Mouse (Mus musculus) liver, embryonic 13.5 days (tissue): ENCODE measurements at regions not wholly inside any gene's neighbourhood (a gene's known extent, or its start where the extent isn't known, plus 50 kb on each side); places are given as distances from the start of the nearest gene placed in this dataset.

ENCODE experiments used
- ATAC-seq: fragments of 200-750 bp; cut with Nextera tagmentation; 2 replicates; pipeline ENCODE4 v1.8.0; 2017; ENCODE audit warnings: low read depth, mild to moderate bottlenecking, moderate number of reproducible peaks, moderate library complexity
- DNase-seq: peaks from one replicate; pipeline ENCODE4 v3.0.0; 2022
- H3K27ac ChIP-seq: fragments of 300-500 bp; sonication (generic); 2 replicates; pipeline ENCODE4 v1.5.1; 2015; ENCODE audit warnings: moderate library complexity, mild to moderate bottlenecking, inconsistent platforms
- H3K27me3 ChIP-seq: fragments of 300-500 bp; sonication (generic); 2 replicates; pipeline ENCODE4 v1.6.1; 2015; ENCODE audit warnings: mild to moderate bottlenecking, inconsistent platforms
- H3K36me3 ChIP-seq: fragments of 300-500 bp; sonication (generic); 2 replicates; pipeline ENCODE4 v1.6.1; 2015; ENCODE audit warnings: mild to moderate bottlenecking, inconsistent platforms
- H3K4me1 ChIP-seq: fragments of 300-500 bp; sonication (generic); replicated peaks from 2 replicates; pipeline ENCODE4 v1.6.1; 2015; ENCODE audit warnings: inconsistent platforms
- H3K4me2 ChIP-seq: fragments of 300-500 bp; sonication (generic); 2 replicates; pipeline ENCODE4 v1.6.1; 2015; ENCODE audit warnings: inconsistent platforms, mild to moderate bottlenecking, moderate library complexity
- H3K4me3 ChIP-seq: fragments of 300-500 bp; sonication (generic); replicated peaks from 2 replicates; pipeline ENCODE4 v1.5.1; 2015; ENCODE audit warnings: mild to moderate bottlenecking, inconsistent platforms
- H3K9ac ChIP-seq: fragments of 300-500 bp; sonication (generic); 2 replicates; pipeline ENCODE4 v1.6.1; 2015; ENCODE audit warnings: mild to moderate bottlenecking, inconsistent platforms
- H3K9me3 ChIP-seq: fragments of 300-500 bp; sonication (generic); replicated peaks from 2 replicates; pipeline ENCODE4 v1.6.1; 2016; ENCODE audit warnings: inconsistent platforms
- WGBS: fragments of 180-500 bp; shearing (Covaris S2); methylation state at CpG from one replicate; pipeline ENCODE4 v1.1.7; 2015; ENCODE audit not compliant: insufficient replicate concordance; 5-methylcytosine and 5-hydroxymethylcytosine counted together

GRCm38 (mm10) chr7:37392122-37392521 lies 381.3 kb downstream of the Zfp536 start:
- no peak overlapping the region for H3K4me2 ChIP-seq
- H3K36me3 ChIP-seq = no peaks in the 10 kb centered on the region
- no peak for DNase-seq
- 66% methylated on average over 6 of the region's 6 CpGs for WGBS
- no peak for ATAC-seq
- no peak overlapping the region for H3K4me3 ChIP-seq
- H3K9ac ChIP-seq = no peak overlapping the region
- no peak overlapping the region for H3K27ac ChIP-seq
- no peaks in the 10 kb centered on the region for H3K9me3 ChIP-seq
- no peaks in the 10 kb centered on the region for H3K4me1 ChIP-seq
- no peaks in the 10 kb centered on the region for H3K27me3 ChIP-seq

GRCm38 (mm10) chr7:37392604-37393003 lies 380.8 kb downstream of the Zfp536 start:
- Histone ChIP-seq H3K9me3 (no peaks in the 10 kb centered on the region), H3K27ac (no peak overlapping the region), H3K4me1 (no peaks in the 10 kb centered on the region), H3K36me3 (no peaks in the 10 kb centered on the region), H3K4me3 (no peak overlapping the region), H3K4me2 (no peak overlapping the region), H3K9ac (no peak overlapping the region), H3K27me3 (no peaks in the 10 kb centered on the region)
- DNase-seq = no peak
- 76% methylated on average over 8 of the region's 8 CpGs for WGBS
- no peak for ATAC-seq

- Histone ChIP-seq H3K36me3 (no peaks in the 10 kb centered on the region), H3K27ac (no peak overlapping the region), H3K9me3 (no peaks in the 10 kb centered on the region), H3K4me3 (no peak overlapping the region), H3K9ac (no peak overlapping the region), H3K27me3 (no peaks in the 10 kb centered on the region), H3K4me2 (no peak overlapping the region), H3K4me1 (no peaks in the 10 kb centered on the region)
- no peak for ATAC-seq
- DNase-seq = no peak
- WGBS = 48% methylated on average over 3 of the region's 3 CpGs
These were observed 380.4 kb downstream of the Zfp536 start for GRCm38 (mm10) chr7:37393071-37393470.

DNA sequence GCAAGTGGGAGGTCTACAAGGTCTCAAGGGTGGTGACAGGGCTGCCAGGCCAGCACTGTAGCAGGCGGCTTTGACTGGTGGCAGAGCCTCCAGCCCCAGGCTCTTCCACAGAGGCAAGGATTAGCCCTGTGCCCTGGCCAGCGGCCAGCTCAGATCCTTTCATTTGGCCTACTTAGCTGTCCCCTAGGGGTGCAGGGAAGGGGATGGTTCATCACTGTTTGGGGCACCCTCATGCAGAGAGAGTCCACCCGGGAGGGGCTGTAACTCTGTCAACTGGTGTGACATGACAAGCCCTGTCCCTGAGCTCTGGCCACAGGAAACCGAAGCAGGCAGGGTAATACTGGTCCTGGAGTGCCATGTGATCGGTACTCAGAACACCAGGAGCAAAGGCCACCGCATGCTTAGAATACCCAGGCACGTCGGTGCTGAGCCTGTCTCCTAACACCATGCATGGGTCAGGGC lies 378.4 kb downstream of the Zfp536 start:
- Histone ChIP-seq H3K4me1 (no peaks in the 10 kb centered on the region), H3K27ac (no peak overlapping the region), H3K36me3 (no peaks in the 10 kb centered on the region), H3K4me2 (no peak overlapping the region), H3K27me3 (no peaks in the 10 kb centered on the region), H3K4me3 (no peak overlapping the region), H3K9me3 (no peaks in the 10 kb centered on the region), H3K9ac (no peak overlapping the region)
- no peak for DNase-seq
- no peak for ATAC-seq
- WGBS = 58% methylated on average over 8 of the region's 8 CpGs

GRCm38 (mm10) chr7:37395881-37396513 lies 377.4 kb downstream of the Zfp536 start:
- no peak for ATAC-seq
- H3K9ac ChIP-seq = no peak overlapping the region
- H3K4me2 ChIP-seq = no peak overlapping the region
- no peaks in the 10 kb centered on the region for H3K27me3 ChIP-seq
- WGBS = 66% methylated on average over 13 of the region's 13 CpGs
- no peak for DNase-seq
- no peaks in the 10 kb centered on the region for H3K9me3 ChIP-seq
- no peak overlapping the region for H3K27ac ChIP-seq
- H3K4me1 ChIP-seq = no peaks in the 10 kb centered on the region
- no peak overlapping the region for H3K4me3 ChIP-seq
- H3K36me3 ChIP-seq = no peaks in the 10 kb centered on the region

DNA sequence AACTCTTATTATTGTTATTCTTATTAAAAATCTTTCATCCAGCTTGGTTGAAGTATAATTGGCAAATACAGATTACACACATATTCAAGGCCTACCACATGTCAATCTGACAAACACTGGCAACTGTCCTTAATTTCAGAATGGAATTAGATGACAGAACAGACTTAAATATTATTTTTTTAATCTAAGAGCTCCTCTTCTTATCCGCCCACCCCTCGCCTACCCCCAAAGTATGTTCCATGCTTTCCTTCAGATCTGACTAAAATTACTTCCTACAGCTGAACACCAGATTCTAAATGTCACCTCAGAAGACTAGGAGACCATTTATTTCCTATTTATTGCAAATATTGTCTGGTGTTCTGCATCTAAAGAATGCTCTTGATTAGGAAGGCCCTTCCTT lies 370.0 kb downstream of the Zfp536 start:
- no peaks in the 10 kb centered on the region for H3K27me3 ChIP-seq
- no peaks in the 10 kb centered on the region for H3K36me3 ChIP-seq
- 66% methylated on average over 2 of the region's 2 CpGs for WGBS
- no peak overlapping the region for H3K27ac ChIP-seq
- H3K4me1 ChIP-seq = no peaks in the 10 kb centered on the region
- H3K9me3 ChIP-seq = no peaks in the 10 kb centered on the region
- H3K4me3 ChIP-seq = no peak overlapping the region
- ATAC-seq (no peak), DNase-seq (no peak)
- no peak overlapping the region for H3K4me2 ChIP-seq
- H3K9ac ChIP-seq = no peak overlapping the region

DNA sequence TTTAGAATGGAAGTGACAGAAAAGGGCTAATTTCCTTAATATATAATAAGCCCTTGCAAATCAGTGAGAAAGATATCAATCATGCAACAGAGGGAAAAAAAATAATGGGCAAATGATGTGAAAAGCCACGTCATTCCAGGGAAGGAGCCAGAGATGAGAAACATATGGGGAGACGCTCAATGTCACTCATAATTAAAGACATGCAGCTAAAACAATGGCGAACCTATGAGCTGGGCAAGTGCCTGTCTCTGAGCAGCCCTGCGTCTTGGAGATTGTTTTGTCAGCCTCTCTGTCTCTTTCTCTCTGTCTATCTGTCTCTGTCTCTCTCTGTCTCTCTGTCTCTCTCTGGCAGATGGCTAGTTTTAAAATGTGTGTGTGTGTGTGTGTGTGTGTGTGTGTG lies 360.1 kb downstream of the Zfp536 start:
- no peak overlapping the region for H3K4me2 ChIP-seq
- no peaks in the 10 kb centered on the region for H3K4me1 ChIP-seq
- H3K36me3 ChIP-seq = no peaks in the 10 kb centered on the region
- H3K27me3 ChIP-seq = no peaks in the 10 kb centered on the region
- H3K9ac ChIP-seq = no peak overlapping the region
- WGBS = 52% methylated on average over 4 of the region's 4 CpGs
- no peak overlapping the region for H3K4me3 ChIP-seq
- H3K27ac ChIP-seq = no peak overlapping the region
- no peak for DNase-seq
- ATAC-seq = no peak
- no peaks in the 10 kb centered on the region for H3K9me3 ChIP-seq

DNA sequence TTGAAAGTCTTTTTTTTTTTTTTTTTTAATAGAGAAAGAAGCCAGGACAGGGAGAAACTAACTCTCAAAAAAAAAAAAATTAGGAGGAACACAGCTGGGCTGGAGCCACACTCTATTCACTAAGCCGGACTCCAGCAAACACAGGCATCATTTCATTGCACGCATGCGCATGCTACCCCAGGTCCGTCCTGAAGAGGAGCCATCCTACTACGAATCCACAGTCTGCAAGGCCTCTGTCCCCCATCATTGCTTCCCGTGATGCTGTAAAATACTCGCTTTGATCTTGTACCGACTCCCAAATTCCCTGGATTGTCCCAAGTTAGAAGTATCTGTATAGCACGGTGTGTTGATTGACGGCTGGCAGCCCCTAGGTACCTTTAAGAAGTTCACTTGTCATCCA lies 351.7 kb downstream of the Zfp536 start:
- no peaks in the 10 kb centered on the region for H3K9me3 ChIP-seq
- H3K4me2 ChIP-seq = no peak overlapping the region
- WGBS = 67% methylated on average over 10 of the region's 10 CpGs
- no peaks in the 10 kb centered on the region for H3K36me3 ChIP-seq
- H3K27me3 ChIP-seq = no peaks in the 10 kb centered on the region
- no peak overlapping the region for H3K27ac ChIP-seq
- H3K4me1 ChIP-seq = no peaks in the 10 kb centered on the region
- H3K4me3 ChIP-seq = no peak overlapping the region
- DNase-seq (no peak), ATAC-seq (no peak)
- no peak overlapping the region for H3K9ac ChIP-seq
